Mouse (Mus musculus): ENCODE measurements around the gene Supt5. TPM values are rescaled to one million over a fixed set of nuclear protein-coding genes. Genes with fewer than 3 reads are reported as not detected.

The Supt5 gene
- polyA plus RNA-seq, 1 experiment from 2014 or later: 62.6 TPM

- Histone ChIP-seq H3K9me3 (replicated peaks; ENCODE audit: control insufficient read depth, low read length) (no peaks in the 10 kb centered on the region), H3K4me3 (ENCODE audit: low read depth, low read length) (no peak overlapping the region), H3K27me3 (replicated peaks; ENCODE audit: control insufficient read depth, insufficient read depth, low read length) (no peaks in the 10 kb centered on the region), H3K27ac (ENCODE audit: low read depth, low read length) (peak overlapping the region; percentile 30), H3K9ac (ENCODE audit: low read length) (peak overlapping the region; percentile 38), H3K4me1 (ENCODE audit: control insufficient read depth, insufficient read depth, low read length) (peaks cover 3% of the 10 kb centered on the region; the same call in 1 of the 2 replicates), H3K36me3 (ENCODE audit: control insufficient read depth, insufficient read depth, low read length) (peaks cover 64% of the 10 kb centered on the region), H3K4me2 (ENCODE audit: low read length) (no peak overlapping the region)
- DNase-seq (ENCODE audit: low spot score) (peak; percentile 32), ATAC-seq (0 out of 2 replicates have a peak, but pooled peaks have one; percentile 24)
- WGBS: 0% methylated on average over 5 of the region's 5 CpGs
These were observed 19.4 kb upstream of the Supt5 start for GRCm38 (mm10) chr7:28357984-28358383.

GRCm38 (mm10) chr7:28356981-28357380 lies 18.4 kb upstream of the Supt5 start:
- Histone ChIP-seq H3K9ac (ENCODE audit: low read length) (no peak overlapping the region), H3K4me2 (ENCODE audit: low read length) (no peak overlapping the region), H3K27ac (ENCODE audit: low read depth, low read length) (no peak overlapping the region), H3K4me1 (ENCODE audit: control insufficient read depth, insufficient read depth, low read length) (peaks cover 3% of the 10 kb centered on the region; the same call in 1 of the 2 replicates), H3K9me3 (replicated peaks; ENCODE audit: control insufficient read depth, low read length) (no peaks in the 10 kb centered on the region), H3K36me3 (ENCODE audit: control insufficient read depth, insufficient read depth, low read length) (peaks cover 64% of the 10 kb centered on the region), H3K27me3 (replicated peaks; ENCODE audit: control insufficient read depth, insufficient read depth, low read length) (no peaks in the 10 kb centered on the region), H3K4me3 (ENCODE audit: low read depth, low read length) (no peak overlapping the region)
- WGBS: under 1% methylated on average over 5 of the region's 5 CpGs
- DNase-seq (ENCODE audit: low spot score): no peak
- ATAC-seq: no peak

GRCm38 (mm10) chr7:28355221-28355620 lies 16.7 kb upstream of the Supt5 start:
- no peak overlapping the region for H3K9ac ChIP-seq (ENCODE audit: low read length)
- no peak overlapping the region for H3K4me2 ChIP-seq (ENCODE audit: low read length)
- no peaks in the 10 kb centered on the region for H3K27me3 ChIP-seq (replicated peaks; ENCODE audit: control insufficient read depth, insufficient read depth, low read length)
- H3K4me1 ChIP-seq (ENCODE audit: control insufficient read depth, insufficient read depth, low read length): peaks cover 9% of the 10 kb centered on the region
- WGBS: 89% methylated on average over 3 of the region's 3 CpGs
- no peaks in the 10 kb centered on the region for H3K9me3 ChIP-seq (replicated peaks; ENCODE audit: control insufficient read depth, low read length)
- no peak for DNase-seq (ENCODE audit: low spot score)
- peaks cover 47% of the 10 kb centered on the region for H3K36me3 ChIP-seq (ENCODE audit: control insufficient read depth, insufficient read depth, low read length)
- no peak overlapping the region for H3K27ac ChIP-seq (ENCODE audit: low read depth, low read length)
- no peak for ATAC-seq
- no peak overlapping the region for H3K4me3 ChIP-seq (ENCODE audit: low read depth, low read length)

GRCm38 (mm10) chr7:28354596-28354995 lies 16.1 kb upstream of the Supt5 start:
- no peak overlapping the region for H3K4me3 ChIP-seq (ENCODE audit: low read depth, low read length)
- WGBS: 89% methylated on average over 3 of the region's 3 CpGs

GRCm38 (mm10) chr7:28354113-28354581 lies 15.6 kb upstream of the Supt5 start:
- H3K4me2 ChIP-seq (ENCODE audit: low read length): no peak overlapping the region
- peaks cover 36% of the 10 kb centered on the region for H3K36me3 ChIP-seq (ENCODE audit: control insufficient read depth, insufficient read depth, low read length)
- no peak overlapping the region for H3K4me3 ChIP-seq (ENCODE audit: low read depth, low read length)
- H3K27ac ChIP-seq (ENCODE audit: low read depth, low read length): no peak overlapping the region
- peaks cover 15% of the 10 kb centered on the region for H3K4me1 ChIP-seq (ENCODE audit: control insufficient read depth, insufficient read depth, low read length)
- ATAC-seq: no peak
- no peak for DNase-seq (ENCODE audit: low spot score)
- H3K27me3 ChIP-seq (replicated peaks; ENCODE audit: control insufficient read depth, insufficient read depth, low read length): no peaks in the 10 kb centered on the region
- 93% methylated on average over 3 of the region's 3 CpGs for WGBS
- no peaks in the 10 kb centered on the region for H3K9me3 ChIP-seq (replicated peaks; ENCODE audit: control insufficient read depth, low read length)
- H3K9ac ChIP-seq (ENCODE audit: low read length): no peak overlapping the region

More at GRCm38 (mm10) chr7:28354596-28354995, 16.1 kb upstream of the Supt5 start:
- Histone ChIP-seq H3K27ac (ENCODE audit: low read depth, low read length) (no peak overlapping the region), H3K9ac (ENCODE audit: low read length) (no peak overlapping the region), H3K27me3 (replicated peaks; ENCODE audit: control insufficient read depth, insufficient read depth, low read length) (no peaks in the 10 kb centered on the region), H3K36me3 (ENCODE audit: control insufficient read depth, insufficient read depth, low read length) (peaks cover 41% of the 10 kb centered on the region), H3K9me3 (replicated peaks; ENCODE audit: control insufficient read depth, low read length) (no peaks in the 10 kb centered on the region), H3K4me1 (ENCODE audit: control insufficient read depth, insufficient read depth, low read length) (peaks cover 15% of the 10 kb centered on the region), H3K4me2 (ENCODE audit: low read length) (no peak overlapping the region)
- DNase-seq (ENCODE audit: low spot score): no peak
- ATAC-seq: no peak

GRCm38 (mm10) chr7:28353267-28353666 lies 14.7 kb upstream of the Supt5 start:
- H3K27ac ChIP-seq (ENCODE audit: low read depth, low read length): no peak overlapping the region
- no peaks in the 10 kb centered on the region for H3K27me3 ChIP-seq (replicated peaks; ENCODE audit: control insufficient read depth, insufficient read depth, low read length)
- H3K9me3 ChIP-seq (replicated peaks; ENCODE audit: control insufficient read depth, low read length): no peaks in the 10 kb centered on the region
- H3K4me2 ChIP-seq (ENCODE audit: low read length): no peak overlapping the region
- no peak overlapping the region for H3K9ac ChIP-seq (ENCODE audit: low read length)
- no peak overlapping the region for H3K4me3 ChIP-seq (ENCODE audit: low read depth, low read length)
- H3K4me1 ChIP-seq (ENCODE audit: control insufficient read depth, insufficient read depth, low read length): peaks cover 15% of the 10 kb centered on the region
- ATAC-seq (no peak), DNase-seq (ENCODE audit: low spot score) (no peak)
- WGBS: 96% methylated on average over 2 of the region's 2 CpGs
- H3K36me3 ChIP-seq (ENCODE audit: control insufficient read depth, insufficient read depth, low read length): peaks cover 34% of the 10 kb centered on the region

GRCm38 (mm10) chr7:28351676-28352191 lies 13.2 kb upstream of the Supt5 start:
- Histone ChIP-seq H3K9me3 (replicated peaks; ENCODE audit: control insufficient read depth, low read length) (no peaks in the 10 kb centered on the region), H3K27ac (ENCODE audit: low read depth, low read length) (no peak overlapping the region), H3K36me3 (ENCODE audit: control insufficient read depth, insufficient read depth, low read length) (peaks cover 34% of the 10 kb centered on the region), H3K9ac (ENCODE audit: low read length) (peak overlapping the region; percentile 94), H3K4me3 (ENCODE audit: low read depth, low read length) (peak overlapping the region; percentile 90), H3K4me2 (ENCODE audit: low read length) (peak overlapping the region; percentile 85), H3K27me3 (replicated peaks; ENCODE audit: control insufficient read depth, insufficient read depth, low read length) (no peaks in the 10 kb centered on the region), H3K4me1 (ENCODE audit: control insufficient read depth, insufficient read depth, low read length) (peaks cover 12% of the 10 kb centered on the region)
- WGBS: 40% methylated on average over 4 of the region's 4 CpGs
- DNase-seq (ENCODE audit: low spot score): no peak
- no peak for ATAC-seq

GRCm38 (mm10) chr7:28350155-28350883 lies 11.8 kb upstream of the Supt5 start, which contains the start of gene Rps16:
Gene Rps16, plus strand, starts transcription at chr7:28350652.
- Histone ChIP-seq H3K9ac (ENCODE audit: low read length) (peak within 1 kb of the TSS; percentile 94), H3K4me1 (ENCODE audit: control insufficient read depth, insufficient read depth, low read length) (peaks cover 12% of the 10 kb centered on the region), H3K4me3 (ENCODE audit: low read depth, low read length) (peak within 1 kb of the TSS; percentile 90), H3K9me3 (replicated peaks; ENCODE audit: control insufficient read depth, low read length) (no peaks in the 10 kb centered on the region), H3K27ac (ENCODE audit: low read depth, low read length) (peak within 1 kb of the TSS; percentile 79), H3K27me3 (replicated peaks; ENCODE audit: control insufficient read depth, insufficient read depth, low read length) (no peaks in the 10 kb centered on the region), H3K4me2 (ENCODE audit: low read length) (peak within 1 kb of the TSS; percentile 85), H3K36me3 (ENCODE audit: control insufficient read depth, insufficient read depth, low read length) (peaks cover 33% of the 10 kb centered on the region)
- peak; percentile 95 for ATAC-seq
- DNase-seq (ENCODE audit: low spot score): peak; percentile 99
- under 1% methylated on average over 49 of the region's 50 CpGs for WGBS

- WGBS: 89% methylated on average over 7 of the region's 7 CpGs
- Histone ChIP-seq H3K4me2 (ENCODE audit: low read length) (no peak overlapping the region), H3K9ac (ENCODE audit: low read length) (no peak overlapping the region)
These were observed 10.1 kb upstream of the Supt5 start for GRCm38 (mm10) chr7:28348601-28349000.

More at GRCm38 (mm10) chr7:28348601-28349000, 10.1 kb upstream of the Supt5 start:
- peaks cover 17% of the 10 kb centered on the region for H3K36me3 ChIP-seq (ENCODE audit: control insufficient read depth, insufficient read depth, low read length)
- no peak overlapping the region for H3K27ac ChIP-seq (ENCODE audit: low read depth, low read length)
- H3K4me1 ChIP-seq (ENCODE audit: control insufficient read depth, insufficient read depth, low read length): peaks cover 12% of the 10 kb centered on the region
- no peak for ATAC-seq
- H3K27me3 ChIP-seq (replicated peaks; ENCODE audit: control insufficient read depth, insufficient read depth, low read length): no peaks in the 10 kb centered on the region
- no peaks in the 10 kb centered on the region for H3K9me3 ChIP-seq (replicated peaks; ENCODE audit: control insufficient read depth, low read length)
- DNase-seq (ENCODE audit: low spot score): peak; percentile 31
- no peak overlapping the region for H3K4me3 ChIP-seq (ENCODE audit: low read depth, low read length)

All from forebrain, embryonic 14.5 days (tissue).